Mouse (Mus musculus): Measurements from ENCODE around the gene Batf2.

- TF ChIP-seq POLR2A (IDR thresholded peaks at IDR 0.05; ENCODE audit: low read depth, low read length), result no peak
- no peak for TF ChIP-seq CTCF (IDR thresholded peaks at IDR 0.05; ENCODE audit: extremely low read depth, insufficient read depth, insufficient read length, insufficient replicate concordance)
These were observed 19.0 kb upstream of the Batf2 start for GRCm38 (mm10) chr19:6121761-6122160.

Data from spleen, adult 2 months (tissue).